Mouse (Mus musculus) olfactory bulb, adult 2 months (tissue): ENCODE data around the gene Espn.

Experiments
- CTCF ChIP-seq: fragments of 200-500 bp; IDR thresholded peaks from 2 replicates; pipeline ENCODE4 v1.5.1; 2012; ENCODE audit warnings: low read depth, mild to moderate bottlenecking, low read length, moderate library complexity; ENCODE audit not compliant: insufficient read depth
- POLR2A ChIP-seq: fragments of 200-500 bp; IDR thresholded peaks from 2 replicates; pipeline ENCODE4 v1.6.1; 2012; ENCODE audit warnings: mild to moderate bottlenecking, low read depth, low read length, moderate library complexity; ENCODE audit not compliant: insufficient read depth

- TF ChIP-seq CTCF (no peak), POLR2A (no peak)
Measured at GRCm38 (mm10) chr4:152110689-152111088, 41.5 kb downstream of the Espn start.
